Mouse (Mus musculus) cerebellum, adult 9-10 months (tissue): ENCODE data around the gene Olfr566.

Experiments used
- DNase-seq: peaks from one replicate; pipeline ENCODE4 v3.0.0; 2022

Gene Olfr566

DNA sequence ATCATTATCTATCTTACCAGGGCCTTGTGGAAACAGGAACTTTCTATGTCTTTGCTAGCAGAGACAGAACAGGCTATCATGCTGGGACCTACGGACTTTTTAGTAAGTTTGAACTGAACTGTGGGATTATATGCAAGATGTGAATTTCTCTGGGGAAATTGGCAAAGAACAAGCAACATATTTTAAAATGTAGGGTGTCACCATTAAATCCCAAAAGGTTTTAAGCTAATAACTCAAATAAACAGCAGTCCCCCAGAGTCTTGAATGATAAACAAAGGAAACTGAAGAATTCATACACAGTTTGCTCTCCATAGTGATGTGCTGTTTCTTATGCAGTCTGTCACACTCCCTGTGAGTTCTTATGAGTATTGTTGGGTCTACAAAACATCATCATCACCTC is at the start of gene Olfr566:
Gene Olfr566 (minus strand): TSS at position 101 of the 400 bp plus-strand sequence.
- no peak for DNase-seq

DNA sequence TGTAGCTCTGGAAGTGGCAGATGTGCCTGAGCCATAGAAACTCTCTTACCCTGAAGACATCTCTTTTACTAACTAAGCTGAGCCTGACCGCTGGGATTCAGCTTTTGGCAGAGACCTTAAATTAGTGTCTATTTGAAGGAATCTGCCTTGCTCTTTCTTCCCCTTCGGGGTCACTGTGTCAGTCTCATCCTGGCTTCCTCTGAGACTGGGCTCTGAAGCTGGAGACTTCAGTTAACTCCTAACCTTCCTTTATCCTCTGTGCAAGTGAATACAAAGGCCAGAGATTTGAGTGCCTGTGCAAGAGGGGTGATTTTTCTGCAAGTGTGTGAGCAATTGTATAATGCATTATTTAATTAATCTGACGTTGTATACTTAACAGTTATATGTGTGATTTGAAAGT is 32.2 kb upstream of the Olfr566 start, which contains the start of gene Olfr569:
Gene Olfr569 (minus strand): TSS at position 101 of the 400 bp plus-strand sequence.
- DNase-seq, result no peak

DNA sequence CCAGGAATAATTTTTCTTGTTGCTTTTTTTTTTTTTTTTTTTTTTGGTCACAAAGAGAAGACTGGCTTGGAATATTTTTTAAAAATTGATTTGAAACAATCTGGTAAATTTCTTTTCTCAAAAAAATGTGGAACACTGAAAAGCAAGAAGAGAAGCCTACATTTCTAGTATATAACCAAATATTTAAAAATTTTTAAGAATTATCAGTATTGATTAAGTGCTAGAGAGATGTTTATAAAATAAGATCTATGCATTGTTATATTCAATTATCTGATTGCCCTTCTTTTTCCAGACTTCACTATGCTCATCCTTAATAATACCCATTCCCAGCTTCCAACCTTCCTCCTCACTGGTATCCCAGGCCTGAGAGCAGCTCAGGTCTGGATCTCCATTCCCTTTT is 18.3 kb upstream of the Olfr566 start, which contains the start of gene Olfr568:
Gene Olfr568 (plus strand): TSS at position 301 of the 400 bp plus-strand sequence.
- DNase-seq, result no peak

DNA sequence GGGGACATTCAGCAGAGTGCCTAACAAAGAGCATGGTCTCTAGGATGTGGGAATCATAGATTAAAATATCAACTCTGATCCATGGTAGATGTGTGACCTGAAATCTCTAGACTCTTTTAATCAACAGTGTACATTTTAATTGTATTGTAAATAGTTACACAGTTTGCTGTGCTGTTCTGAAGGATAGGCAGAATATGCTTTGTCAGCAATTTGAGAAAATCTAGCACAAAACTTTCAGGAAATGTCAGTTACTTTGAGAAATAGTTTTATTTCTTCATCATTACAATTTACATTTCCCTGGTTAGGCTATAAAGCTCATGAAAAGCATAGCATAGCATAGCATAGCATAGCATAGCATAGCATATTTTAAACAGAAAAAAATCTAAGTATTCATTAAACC is 2.8 kb downstream of the Olfr566 start:
- no peak for DNase-seq
